Mouse (Mus musculus) intestine, postnatal 0 days (tissue): ENCODE results near the gene Ifit3. TPM values are rescaled to one million over a fixed set of nuclear protein-coding genes. Genes with fewer than 3 reads are reported as not detected.

Experiments
- ATAC-seq: fragments of 200-750 bp; cut with Nextera tagmentation; 2 replicates; pipeline ENCODE4 v1.8.0; 2017; ENCODE audit warnings: mild to moderate bottlenecking, moderate TSS enrichment, moderate library complexity
- H3K27ac ChIP-seq: fragments of 300-500 bp; sonication (generic); 2 replicates; pipeline ENCODE4 v1.5.1; 2014; ENCODE audit warnings: mild to moderate bottlenecking, low read depth, low read length, moderate library complexity
- H3K27me3 ChIP-seq: fragments of 300-500 bp; sonication (generic); replicated peaks from 2 replicates; pipeline ENCODE4 v1.6.1; 2014; ENCODE audit warnings: low read length, mixed read lengths; ENCODE audit not compliant: control insufficient read depth, insufficient read depth
- H3K36me3 ChIP-seq: fragments of 300-500 bp; sonication (generic); 2 replicates; pipeline ENCODE4 v1.6.1; 2014; ENCODE audit warnings: mild to moderate bottlenecking, moderate library complexity; ENCODE audit not compliant: control insufficient read depth, insufficient read depth
- H3K4me1 ChIP-seq: fragments of 300-500 bp; sonication (generic); replicated peaks from 2 replicates; pipeline ENCODE4 v1.6.1; 2014; ENCODE audit warnings: antibody characterized with exemption, low read length, mixed read lengths; ENCODE audit not compliant: control insufficient read depth, insufficient read depth
- H3K4me2 ChIP-seq: fragments of 300-500 bp; sonication (generic); replicated peaks from 2 replicates; pipeline ENCODE4 v1.6.1; 2014; ENCODE audit warnings: low read depth, mild to moderate bottlenecking, moderate library complexity
- H3K4me3 ChIP-seq: fragments of 300-500 bp; sonication (generic); 2 replicates; pipeline ENCODE4 v1.5.1; 2014; ENCODE audit warnings: low read depth, low read length
- H3K9ac ChIP-seq: fragments of 300-500 bp; sonication (generic); 2 replicates; pipeline ENCODE4 v1.6.1; 2014; ENCODE audit warnings: mild to moderate bottlenecking, low read depth, low read length
- H3K9me3 ChIP-seq: fragments of 300-500 bp; sonication (generic); 2 replicates; pipeline ENCODE4 v1.6.1; 2016; ENCODE audit warnings: mixed run types; ENCODE audit not compliant: control insufficient read depth
- CTCF ChIP-seq: sonication (generic); IDR thresholded peaks from 2 replicates; pipeline ENCODE4 v1.5.1; 2016; ENCODE audit warnings: low read depth, mild to moderate bottlenecking, control low read depth, antibody characterized with exemption, moderate library complexity
- WGBS: fragments of 180-500 bp; shearing (Covaris S2); extraction: QIAGEN DNeasy Blood & Tissue Kit; methylation state at CpG from one replicate; pipeline ENCODE4 v1.1.7; 2014; 5-methylcytosine and 5-hydroxymethylcytosine counted together
- polyA plus RNA-seq: library from polyadenylated mRNA; unstranded; fragments of >200 nt; fragmentation: Nextera tagmentation; extraction: Ambion mirVana; gene quantifications from 2 replicates; pipeline ENCODE4 v1.2.1, GENCODE M21; 2015

Ifit3 gene
- polyA plus RNA-seq, 1 experiment from 2014 or later: 50.2 TPM

GRCm38 (mm10) chr19:34551981-34552380, 31.4 kb upstream of the Ifit3 start:
- no peaks in the 10 kb centered on the region for H3K36me3 ChIP-seq
- H3K27me3 ChIP-seq: no peaks in the 10 kb centered on the region
- no peak for TF ChIP-seq CTCF
- 16% methylated on average over 5 of the region's 5 CpGs for WGBS
- H3K27ac ChIP-seq: peak overlapping the region; percentile 68
- H3K9ac ChIP-seq: no peak overlapping the region
- H3K9me3 ChIP-seq: no peaks in the 10 kb centered on the region
- 0 out of 2 replicates have a peak overlapping the region, but pooled peaks have one; percentile 0 for H3K4me3 ChIP-seq
- ATAC-seq: peak; percentile 48
- peaks cover 6% of the 10 kb centered on the region; the same call in 1 of the 2 replicates for H3K4me1 ChIP-seq
- H3K4me2 ChIP-seq: peak overlapping the region; percentile 44

GRCm38 (mm10) chr19:34553021-34553420, 30.3 kb upstream of the Ifit3 start:
- Histone ChIP-seq H3K4me1 (peaks cover 6% of the 10 kb centered on the region; the same call in 1 of the 2 replicates), H3K4me3 (no peak overlapping the region), H3K4me2 (peak overlapping the region; percentile 33), H3K9ac (no peak overlapping the region), H3K27me3 (no peaks in the 10 kb centered on the region), H3K27ac (peak overlapping the region; percentile 80), H3K36me3 (no peaks in the 10 kb centered on the region), H3K9me3 (no peaks in the 10 kb centered on the region)
- TF ChIP-seq CTCF: no peak
- no peak for ATAC-seq
- WGBS: 42% methylated on average over 6 of the region's 6 CpGs

- Histone ChIP-seq H3K4me1 (peaks cover 6% of the 10 kb centered on the region; the same call in 1 of the 2 replicates), H3K9me3 (no peaks in the 10 kb centered on the region), H3K9ac (no peak overlapping the region), H3K4me2 (peak overlapping the region; percentile 35), H3K27me3 (no peaks in the 10 kb centered on the region), H3K4me3 (no peak overlapping the region), H3K27ac (peak overlapping the region; percentile 80), H3K36me3 (no peaks in the 10 kb centered on the region)
- TF ChIP-seq CTCF: no peak
- WGBS: 24% methylated on average over 3 of the region's 3 CpGs
- peak; percentile 46 for ATAC-seq
Observed at GRCm38 (mm10) chr19:34553522-34553921, 29.8 kb upstream of the Ifit3 start.

DNA sequence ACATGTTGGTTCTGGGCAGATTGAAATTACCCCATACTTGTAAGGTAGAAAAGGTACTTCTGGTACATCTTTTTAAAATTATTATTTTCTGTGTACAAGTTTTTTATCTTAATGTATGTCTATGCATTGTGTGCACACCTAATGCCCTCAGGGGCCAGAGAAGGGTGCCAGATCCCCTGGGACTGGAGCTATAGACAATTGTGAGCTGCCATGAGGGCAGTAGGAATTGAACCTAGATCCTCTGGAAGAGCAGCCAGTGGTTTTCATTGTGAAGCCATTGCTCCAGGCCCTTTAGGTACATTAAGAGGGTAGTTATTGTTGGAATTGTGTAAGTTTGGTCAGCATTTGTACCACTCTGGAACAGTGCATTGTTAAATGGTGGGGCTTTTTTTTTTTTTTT, 29.3 kb upstream of the Ifit3 start:
- no peak overlapping the region; the same call in 1 of the 2 replicates for H3K4me2 ChIP-seq
- H3K36me3 ChIP-seq: 0 out of 2 replicates have a peak, but pooled peaks cover 4% of the 10 kb centered on the region
- H3K27ac ChIP-seq: peak overlapping the region; percentile 80
- H3K4me3 ChIP-seq: no peak overlapping the region
- H3K4me1 ChIP-seq: peaks cover 6% of the 10 kb centered on the region; the same call in 1 of the 2 replicates
- H3K9me3 ChIP-seq: no peaks in the 10 kb centered on the region
- H3K27me3 ChIP-seq: no peaks in the 10 kb centered on the region
- no peak overlapping the region for H3K9ac ChIP-seq
- ATAC-seq: no peak
- no peak for TF ChIP-seq CTCF

- Histone ChIP-seq H3K27me3 (no peaks in the 10 kb centered on the region), H3K36me3 (0 out of 2 replicates have a peak, but pooled peaks cover 4% of the 10 kb centered on the region), H3K27ac (no peak overlapping the region), H3K4me1 (peaks cover 6% of the 10 kb centered on the region; the same call in 1 of the 2 replicates), H3K4me2 (no peak overlapping the region), H3K9ac (no peak overlapping the region), H3K9me3 (no peaks in the 10 kb centered on the region), H3K4me3 (no peak overlapping the region)
- ATAC-seq: no peak
- no peak for TF ChIP-seq CTCF
- 36% methylated on average over 3 of the region's 3 CpGs for WGBS
Observed at GRCm38 (mm10) chr19:34556621-34557020, 26.7 kb upstream of the Ifit3 start.

GRCm38 (mm10) chr19:34562556-34562955, 20.8 kb upstream of the Ifit3 start:
- H3K4me1 ChIP-seq: no peaks in the 10 kb centered on the region
- H3K27me3 ChIP-seq: no peaks in the 10 kb centered on the region
- no peak overlapping the region for H3K9ac ChIP-seq
- H3K27ac ChIP-seq: no peak overlapping the region
- H3K4me3 ChIP-seq: no peak overlapping the region
- 0 out of 2 replicates have a peak, but pooled peaks cover 4% of the 10 kb centered on the region for H3K36me3 ChIP-seq
- H3K4me2 ChIP-seq: no peak overlapping the region
- no peak for TF ChIP-seq CTCF
- no peaks in the 10 kb centered on the region for H3K9me3 ChIP-seq
- no peak for ATAC-seq
